Mouse (Mus musculus): Measurements from ENCODE around the gene Ampd2.
A peak's percentile ranks its signal among the peaks of the same experiment; 100 is the strongest.

Ampd2 gene

DNA sequence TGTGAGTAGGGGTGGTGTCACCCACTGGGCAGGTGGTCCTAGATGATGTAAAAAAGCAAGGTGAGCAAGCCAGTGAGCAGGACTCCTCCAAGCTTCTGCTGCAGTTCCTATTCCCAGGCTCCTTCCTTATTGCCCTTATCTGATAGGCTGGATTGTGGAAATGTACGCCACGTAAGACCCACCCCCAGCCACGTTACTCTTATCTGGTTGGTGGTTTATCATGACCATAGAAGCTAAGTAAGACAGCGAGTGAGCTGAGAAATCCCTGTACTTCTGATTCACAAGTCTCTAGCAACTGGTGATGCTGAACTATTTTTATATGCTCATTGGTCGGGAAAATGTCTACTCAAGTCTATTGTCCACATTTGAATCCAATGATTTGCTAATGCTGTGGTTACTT is 60.4 kb downstream of the Ampd2 start:
- DNase-seq (ENCODE audit: low read depth, low spot score): peak; percentile 23
- no peaks in the 10 kb centered on the region for H3K27me3 ChIP-seq (ENCODE audit: control insufficient read depth, insufficient read depth, low read length, poor library complexity, severe bottlenecking)
- H3K36me3 ChIP-seq (ENCODE audit: control insufficient read depth, insufficient read depth, low read length, poor library complexity, severe bottlenecking): no peaks in the 10 kb centered on the region

DNA sequence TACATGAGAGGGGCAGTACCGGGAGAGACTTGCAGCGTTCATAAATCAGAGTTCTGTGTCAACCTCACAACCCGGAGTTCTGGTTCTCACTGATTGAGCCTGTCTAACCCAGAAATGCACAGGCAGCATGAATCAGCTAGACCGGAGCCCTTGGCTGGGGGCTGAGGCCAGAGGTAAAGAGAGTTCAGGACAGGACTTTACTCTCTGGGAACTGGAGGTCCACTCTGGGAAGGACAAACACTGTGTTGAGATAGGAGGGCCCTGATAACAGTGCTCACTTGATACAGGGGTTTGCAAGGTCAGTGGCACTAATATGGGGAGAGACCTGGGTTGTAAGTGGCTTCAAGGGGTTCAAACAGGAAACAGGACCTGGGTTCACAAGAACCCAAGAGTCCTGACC is 61.1 kb downstream of the Ampd2 start:
- no peaks in the 10 kb centered on the region for H3K27me3 ChIP-seq (ENCODE audit: control insufficient read depth, insufficient read depth, low read length, poor library complexity, severe bottlenecking)
- no peaks in the 10 kb centered on the region for H3K36me3 ChIP-seq (ENCODE audit: control insufficient read depth, insufficient read depth, low read length, poor library complexity, severe bottlenecking)

More for the DNA sequence above, 61.1 kb downstream of the Ampd2 start:
- no peak for DNase-seq (ENCODE audit: low read depth, low spot score)

All from splenic B cell, adult 2 months (primary cell).